Mouse (Mus musculus) embryonic facial prominence, embryonic 15.5 days (tissue): ENCODE results near the gene Olfr643. TPM values are rescaled to one million over a fixed set of nuclear protein-coding genes. Genes with fewer than 3 reads are reported as not detected.

Source experiments
- ATAC-seq: fragments of 200-750 bp; cut with Nextera tagmentation; 2 replicates; pipeline ENCODE4 v1.8.0; 2017; ENCODE audit warnings: low read depth, moderate TSS enrichment; ENCODE audit not compliant: insufficient number of reproducible peaks, low FRiP score, low TSS enrichment
- H3K27ac ChIP-seq: fragments of 300-500 bp; sonication (generic); replicated peaks from 2 replicates; pipeline ENCODE4 v1.5.1; 2015; ENCODE audit warnings: mild to moderate bottlenecking, inconsistent platforms
- H3K27me3 ChIP-seq: fragments of 300-500 bp; sonication (generic); 2 replicates; pipeline ENCODE4 v1.6.1; 2015; ENCODE audit warnings: inconsistent platforms
- H3K36me3 ChIP-seq: fragments of 300-500 bp; sonication (generic); 2 replicates; pipeline ENCODE4 v1.6.1; 2015; ENCODE audit warnings: mild to moderate bottlenecking, inconsistent platforms
- H3K4me1 ChIP-seq: fragments of 300-500 bp; sonication (generic); 2 replicates; pipeline ENCODE4 v1.6.1; 2015; ENCODE audit warnings: inconsistent platforms
- H3K4me2 ChIP-seq: fragments of 300-500 bp; sonication (generic); replicated peaks from 2 replicates; pipeline ENCODE4 v1.6.1; 2015; ENCODE audit warnings: mild to moderate bottlenecking, inconsistent platforms
- H3K4me3 ChIP-seq: fragments of 300-500 bp; sonication (generic); replicated peaks from 2 replicates; pipeline ENCODE4 v1.5.1; 2015; ENCODE audit warnings: mild to moderate bottlenecking, inconsistent platforms
- H3K9ac ChIP-seq: fragments of 300-500 bp; sonication (generic); 2 replicates; pipeline ENCODE4 v1.6.1; 2015; ENCODE audit warnings: inconsistent platforms
- H3K9me3 ChIP-seq: fragments of 300-500 bp; sonication (generic); replicated peaks from 2 replicates; pipeline ENCODE4 v1.6.1; 2016; ENCODE audit warnings: inconsistent platforms
- WGBS: fragments of 180-500 bp; shearing (Covaris S2); methylation state at CpG from one replicate; pipeline ENCODE4 v1.1.7; 2015; 5-methylcytosine and 5-hydroxymethylcytosine counted together
- polyA plus RNA-seq: library from polyadenylated mRNA; unstranded; fragments of >200 nt; fragmentation: Nextera tagmentation; extraction: Ambion mirVana; gene quantifications from 2 replicates; pipeline ENCODE4 v1.2.1, GENCODE M21; 2015

Olfr643 gene
- polyA plus RNA-seq: not detected in 2 replicates

- H3K4me3 ChIP-seq: no peak within 1 kb of the TSS
- WGBS: 85% methylated on average over 5 of the region's 5 CpGs
- no peaks in the 10 kb centered on the region for H3K27me3 ChIP-seq
- no peak within 1 kb of the TSS for H3K9ac ChIP-seq
- H3K27ac ChIP-seq: no peak within 1 kb of the TSS
- no peaks in the 10 kb centered on the region for H3K36me3 ChIP-seq
- H3K4me2 ChIP-seq: no peak within 1 kb of the TSS
- ATAC-seq: no peak
- no peaks in the 10 kb centered on the region for H3K4me1 ChIP-seq
- H3K9me3 ChIP-seq: no peaks in the 10 kb centered on the region
These were observed at the start of gene Olfr643 for GRCm38 (mm10) chr7:104137305-104137704. Gene Olfr643, minus strand, starts transcription at chr7:104137405.

- Histone ChIP-seq H3K27ac (no peak within 1 kb of the TSS), H3K4me2 (no peak within 1 kb of the TSS), H3K9ac (no peak within 1 kb of the TSS), H3K4me3 (no peak within 1 kb of the TSS), H3K4me1 (no peaks in the 10 kb centered on the region), H3K9me3 (no peaks in the 10 kb centered on the region), H3K36me3 (no peaks in the 10 kb centered on the region), H3K27me3 (no peaks in the 10 kb centered on the region)
- 81% methylated on average over 2 of the region's 2 CpGs for WGBS
- ATAC-seq: no peak
These were observed 46.1 kb upstream of the Olfr643 start, which contains the start of gene Olfr648 for GRCm38 (mm10) chr7:104183292-104183691. Gene Olfr648, minus strand, starts transcription at chr7:104183392.

- Histone ChIP-seq H3K27me3 (no peaks in the 10 kb centered on the region), H3K9ac (no peak overlapping the region), H3K27ac (no peak overlapping the region), H3K4me1 (no peaks in the 10 kb centered on the region), H3K36me3 (no peaks in the 10 kb centered on the region), H3K4me2 (no peak overlapping the region), H3K9me3 (no peaks in the 10 kb centered on the region), H3K4me3 (no peak overlapping the region)
- 91% methylated on average over 1 of the region's 1 CpGs for WGBS
- ATAC-seq: no peak
These were observed 41.9 kb upstream of the Olfr643 start for GRCm38 (mm10) chr7:104179074-104179473.

- WGBS: 65% methylated on average over 5 of the region's 5 CpGs
- no peak for ATAC-seq
- no peaks in the 10 kb centered on the region for H3K4me1 ChIP-seq
- H3K4me3 ChIP-seq: no peak overlapping the region
- no peaks in the 10 kb centered on the region for H3K27me3 ChIP-seq
- H3K9me3 ChIP-seq: no peaks in the 10 kb centered on the region
- no peak overlapping the region for H3K4me2 ChIP-seq
- H3K36me3 ChIP-seq: no peaks in the 10 kb centered on the region
- H3K27ac ChIP-seq: no peak overlapping the region
- no peak overlapping the region for H3K9ac ChIP-seq
These were observed 41.3 kb upstream of the Olfr643 start for GRCm38 (mm10) chr7:104178422-104179054.

GRCm38 (mm10) chr7:104175085-104175484, 37.9 kb upstream of the Olfr643 start:
- Histone ChIP-seq H3K36me3 (no peaks in the 10 kb centered on the region), H3K4me3 (no peak overlapping the region), H3K4me1 (no peaks in the 10 kb centered on the region), H3K27me3 (no peaks in the 10 kb centered on the region), H3K9ac (no peak overlapping the region), H3K9me3 (no peaks in the 10 kb centered on the region), H3K27ac (no peak overlapping the region), H3K4me2 (no peak overlapping the region)
- 44% methylated on average over 1 of the region's 1 CpGs for WGBS
- ATAC-seq: no peak

- Histone ChIP-seq H3K27me3 (no peaks in the 10 kb centered on the region), H3K4me2 (no peak overlapping the region), H3K9ac (no peak overlapping the region), H3K36me3 (no peaks in the 10 kb centered on the region), H3K9me3 (no peaks in the 10 kb centered on the region), H3K27ac (no peak overlapping the region), H3K4me1 (no peaks in the 10 kb centered on the region), H3K4me3 (no peak overlapping the region)
- 58% methylated on average over 6 of the region's 6 CpGs for WGBS
- ATAC-seq: no peak
These were observed 32.5 kb upstream of the Olfr643 start for GRCm38 (mm10) chr7:104169634-104170204.

GRCm38 (mm10) chr7:104167105-104167504, 29.9 kb upstream of the Olfr643 start:
- Histone ChIP-seq H3K4me2 (no peak overlapping the region), H3K9me3 (no peaks in the 10 kb centered on the region), H3K4me1 (no peaks in the 10 kb centered on the region), H3K27me3 (no peaks in the 10 kb centered on the region), H3K27ac (no peak overlapping the region), H3K4me3 (no peak overlapping the region), H3K36me3 (no peaks in the 10 kb centered on the region), H3K9ac (no peak overlapping the region)
- 82% methylated on average over 6 of the region's 6 CpGs for WGBS
- no peak for ATAC-seq

GRCm38 (mm10) chr7:104150456-104150855, 13.3 kb upstream of the Olfr643 start, which contains the start of gene Ubqlnl:
Gene Ubqlnl, minus strand, starts transcription at chr7:104150556.
- no peak within 1 kb of the TSS for H3K9ac ChIP-seq

DNA sequence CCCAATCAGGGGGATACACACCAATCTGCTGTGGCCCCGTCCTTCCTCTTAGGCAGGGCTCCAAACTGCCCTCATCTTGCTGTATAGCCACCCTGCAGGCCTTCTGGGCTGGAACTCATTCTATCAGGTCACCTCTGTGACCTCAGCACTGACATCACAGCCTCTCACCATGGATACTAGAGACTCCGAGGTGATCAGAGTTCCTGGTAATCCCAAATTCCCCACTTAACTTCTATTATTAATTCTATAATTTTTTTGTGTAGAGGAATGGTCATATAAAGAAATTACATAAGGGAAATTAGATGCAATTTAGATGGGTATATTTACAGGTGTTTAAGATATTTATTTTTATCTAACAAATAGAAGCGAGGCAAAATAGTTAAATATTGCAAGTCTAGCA, 6.0 kb upstream of the Olfr643 start, which contains the start of gene Ubqln3:
Gene Ubqln3 (minus strand): TSS at position 101 of the 400 bp plus-strand sequence.
- Histone ChIP-seq H3K9me3 (no peaks in the 10 kb centered on the region), H3K4me1 (no peaks in the 10 kb centered on the region), H3K9ac (no peak within 1 kb of the TSS), H3K4me3 (no peak within 1 kb of the TSS), H3K27me3 (no peaks in the 10 kb centered on the region), H3K36me3 (no peaks in the 10 kb centered on the region), H3K27ac (no peak within 1 kb of the TSS), H3K4me2 (no peak within 1 kb of the TSS)
- 72% methylated on average over 3 of the region's 3 CpGs for WGBS
- ATAC-seq: no peak

More at GRCm38 (mm10) chr7:104150456-104150855, 13.3 kb upstream of the Olfr643 start, which contains the start of gene Ubqlnl:
- no peaks in the 10 kb centered on the region for H3K27me3 ChIP-seq
- no peak within 1 kb of the TSS for H3K27ac ChIP-seq
- no peaks in the 10 kb centered on the region for H3K9me3 ChIP-seq
- WGBS: 76% methylated on average over 2 of the region's 2 CpGs
- no peaks in the 10 kb centered on the region for H3K4me1 ChIP-seq
- H3K4me2 ChIP-seq: no peak within 1 kb of the TSS
- ATAC-seq: no peak
- H3K4me3 ChIP-seq: no peak within 1 kb of the TSS
- H3K36me3 ChIP-seq: no peaks in the 10 kb centered on the region

DNA sequence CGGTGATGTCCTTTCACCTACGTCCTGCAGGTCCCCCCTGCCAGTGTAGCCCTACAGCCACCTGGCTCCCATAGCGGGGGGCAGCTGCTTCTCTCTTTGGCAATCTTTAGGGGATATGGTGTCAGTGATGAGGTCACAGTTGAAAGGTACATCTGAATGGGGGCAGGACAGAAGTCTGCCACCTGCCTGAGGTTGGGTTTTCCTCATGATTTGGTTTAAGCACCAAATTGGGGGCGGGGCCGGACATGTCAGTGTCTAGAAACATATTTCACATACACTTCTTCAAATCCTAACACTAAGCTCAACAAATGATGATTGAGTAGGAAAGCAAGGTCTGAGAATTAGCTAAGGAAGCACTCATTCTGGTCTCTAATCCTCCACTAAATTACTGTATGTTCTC, 7.5 kb downstream of the Olfr643 start, which contains the start of gene Ubqln5:
Gene Ubqln5 (minus strand): TSS at position 101 of the 400 bp plus-strand sequence.
- 87% methylated on average over 5 of the region's 5 CpGs for WGBS
- Histone ChIP-seq H3K27ac (no peak within 1 kb of the TSS), H3K4me1 (no peaks in the 10 kb centered on the region), H3K27me3 (no peaks in the 10 kb centered on the region), H3K9ac (no peak within 1 kb of the TSS), H3K4me2 (no peak within 1 kb of the TSS), H3K9me3 (no peaks in the 10 kb centered on the region), H3K36me3 (no peaks in the 10 kb centered on the region), H3K4me3 (no peak within 1 kb of the TSS)
- no peak for ATAC-seq

DNA sequence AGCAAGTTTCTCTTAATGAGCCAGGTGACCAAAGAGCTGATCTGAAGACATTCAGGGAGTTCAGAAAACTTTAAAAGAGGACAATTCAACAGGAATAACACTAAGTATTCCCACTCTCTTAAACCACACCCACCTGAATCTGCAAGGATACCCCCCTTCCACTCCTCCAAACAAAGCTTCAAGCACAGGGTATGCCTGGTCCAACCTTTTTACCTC, 32.5 kb downstream of the Olfr643 start, which contains the start of gene Olfr646:
Gene Olfr646 (plus strand): TSS at position 117 of the 216 bp plus-strand sequence.
- no peaks in the 10 kb centered on the region for H3K36me3 ChIP-seq
- H3K27ac ChIP-seq: no peak within 1 kb of the TSS
- H3K4me1 ChIP-seq: no peaks in the 10 kb centered on the region
- no peak for ATAC-seq
- H3K9me3 ChIP-seq: no peaks in the 10 kb centered on the region
- no peak within 1 kb of the TSS for H3K9ac ChIP-seq
- H3K27me3 ChIP-seq: no peaks in the 10 kb centered on the region
- no peak within 1 kb of the TSS for H3K4me2 ChIP-seq
- H3K4me3 ChIP-seq: no peak within 1 kb of the TSS
